Mouse (Mus musculus): Measurements from ENCODE around the gene Dcxr.
A peak's percentile ranks its signal among the peaks of the same experiment; 100 is the strongest.
"Not testable (repeated sequence)": the region's sequence is repeated elsewhere in the genome, so short reads cannot be mapped to it uniquely, and the experiment has no call there.

Gene Dcxr

DNA sequence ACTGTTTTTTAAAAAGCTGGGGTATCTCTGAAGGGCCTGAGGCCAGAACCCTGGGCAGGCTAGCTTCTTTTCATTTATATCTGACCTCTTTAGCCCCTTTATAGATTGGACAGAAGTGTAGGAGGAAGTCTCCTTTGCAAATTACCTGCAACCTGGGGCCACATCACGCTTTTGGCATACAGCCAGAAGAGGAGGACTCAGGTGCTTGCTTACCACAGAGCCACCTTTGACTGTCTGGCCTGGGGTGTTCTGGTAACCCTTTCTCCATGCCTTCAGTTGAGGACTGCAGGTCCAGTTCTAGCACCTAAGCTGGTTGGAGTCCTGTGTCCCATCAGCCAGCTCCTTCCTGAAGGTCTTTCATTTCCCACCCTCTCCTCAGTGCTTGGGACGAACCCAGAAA is 17.5 kb downstream of the Dcxr start:
- DNase-seq (ENCODE audit: low spot score in 2 of 2), result no peak

GRCm38 (mm10) chr11:120707969-120708368 is 19.1 kb downstream of the Dcxr start:
- no peak for DNase-seq (ENCODE audit: low spot score in 2 of 2)

DNA sequence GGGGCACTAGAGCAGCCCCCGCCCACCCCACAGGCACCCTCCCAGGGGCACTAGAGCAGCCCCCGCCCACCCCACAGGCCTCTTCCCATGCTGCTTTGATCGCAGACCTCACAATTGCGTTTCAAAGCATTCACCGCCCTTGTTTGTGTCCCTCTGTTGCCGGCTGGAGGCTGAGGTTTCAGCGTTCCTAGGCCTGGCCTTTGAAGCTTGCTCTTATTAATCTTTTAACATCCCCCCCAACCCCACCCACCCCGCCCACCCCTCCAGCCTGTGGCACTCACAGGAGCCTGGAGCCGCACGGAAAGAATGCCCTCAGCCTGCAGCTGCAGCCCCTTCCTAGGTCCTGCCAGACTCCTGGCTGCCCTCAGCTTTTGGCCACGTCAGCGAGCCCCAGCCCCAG is 19.9 kb downstream of the Dcxr start:
- no peak for DNase-seq (ENCODE audit: low spot score in 2 of 2)

- DNase-seq (ENCODE audit: low spot score in 2 of 2), result no peak
These were observed 21.0 kb downstream of the Dcxr start for GRCm38 (mm10) chr11:120706120-120706519.

DNA sequence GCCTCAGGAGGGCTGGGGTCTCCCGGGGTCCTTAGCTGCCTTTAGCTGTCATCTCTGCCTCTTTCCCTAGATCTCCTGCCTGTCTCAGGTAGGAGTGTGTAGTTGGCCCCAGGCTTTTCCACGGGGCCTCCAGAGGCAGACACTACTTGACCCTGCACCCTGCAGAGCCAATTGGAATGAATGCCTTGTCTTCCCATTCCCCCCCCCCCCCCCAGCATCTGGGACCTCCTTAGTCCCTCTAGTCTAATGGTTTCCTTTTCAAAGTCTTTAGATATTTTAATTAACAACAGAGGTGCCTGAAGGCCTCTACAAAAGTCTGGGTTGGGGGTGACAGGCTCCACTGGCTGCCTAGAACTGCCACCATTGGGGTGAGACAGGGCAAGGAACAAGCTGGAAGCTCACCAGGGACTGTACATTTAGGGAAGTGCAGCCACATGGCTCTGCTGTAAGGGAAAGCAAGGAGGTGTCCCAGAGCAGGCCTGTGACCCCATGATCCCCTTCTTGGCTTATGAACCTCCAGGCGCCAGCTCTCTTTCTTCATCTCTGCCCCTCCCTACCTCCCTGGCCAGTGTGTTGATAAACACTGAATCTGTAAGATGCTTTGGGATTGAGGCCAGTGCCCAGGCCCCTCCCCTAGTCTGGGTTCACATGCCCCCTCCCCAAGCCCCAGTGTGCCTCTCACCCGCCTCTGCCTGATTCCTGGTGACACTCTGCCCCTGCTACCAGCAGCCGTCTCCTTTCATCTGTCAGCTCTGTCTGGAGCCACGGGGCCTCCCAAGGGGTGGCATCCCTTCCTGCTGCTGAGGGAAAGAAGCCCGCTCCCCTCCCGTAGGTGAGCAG is 22.4 kb downstream of the Dcxr start:
- no peak for DNase-seq (ENCODE audit: low spot score in 2 of 2)

GRCm38 (mm10) chr11:120703696-120704454 is 23.2 kb downstream of the Dcxr start:
- no peak for DNase-seq (ENCODE audit: low spot score in 2 of 2)

DNA sequence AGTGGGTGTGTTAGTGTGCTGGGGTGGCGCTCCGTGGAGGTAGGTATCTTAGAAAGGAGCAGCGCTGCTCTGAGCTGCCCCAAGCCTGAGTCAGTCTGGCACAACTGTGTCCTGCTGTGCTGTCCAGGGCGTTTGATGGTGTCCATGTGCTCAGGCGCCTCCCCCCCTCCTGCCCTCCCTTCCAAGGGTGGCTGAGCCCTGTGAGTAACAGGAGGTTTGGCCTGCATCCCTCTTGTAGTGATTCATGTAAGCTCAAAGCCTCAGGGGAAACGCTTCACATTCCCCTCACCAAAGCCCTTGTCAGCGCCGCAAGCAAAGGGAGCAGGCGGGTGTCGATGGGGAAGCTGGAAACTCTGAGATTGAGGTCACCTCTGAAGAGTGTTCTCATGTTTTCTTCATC is 29.3 kb downstream of the Dcxr start:
- DNase-seq (ENCODE audit: low spot score in 2 of 2), result no peak

GRCm38 (mm10) chr11:120696568-120696967 is 30.5 kb downstream of the Dcxr start:
- no peak for DNase-seq (ENCODE audit: low spot score in 2 of 2)

DNA sequence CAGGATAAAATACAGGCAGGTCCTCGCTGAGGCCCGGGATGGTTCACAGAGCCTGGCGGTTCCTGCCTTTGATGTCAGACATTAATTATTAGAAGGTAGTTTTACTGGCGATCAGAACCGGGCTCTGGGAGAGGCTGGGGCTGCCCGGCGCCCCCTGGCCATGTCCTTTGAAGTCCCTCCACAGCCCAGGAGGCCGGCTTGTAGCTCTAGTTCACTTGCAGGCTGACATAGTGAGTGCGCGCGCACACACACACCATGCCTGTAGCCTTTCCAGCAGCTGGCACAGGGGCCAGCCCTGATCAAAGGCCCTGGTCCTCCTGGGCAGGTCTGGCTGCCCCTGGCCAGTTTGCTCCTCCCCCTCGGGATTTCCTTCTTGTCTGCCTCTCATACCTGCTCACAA is 31.4 kb downstream of the Dcxr start:
- DNase-seq (ENCODE audit: low spot score in 2 of 2), result no peak

GRCm38 (mm10) chr11:120695184-120695583 is 31.9 kb downstream of the Dcxr start:
- DNase-seq (ENCODE audit: low spot score in 2 of 2), result no peak

DNA sequence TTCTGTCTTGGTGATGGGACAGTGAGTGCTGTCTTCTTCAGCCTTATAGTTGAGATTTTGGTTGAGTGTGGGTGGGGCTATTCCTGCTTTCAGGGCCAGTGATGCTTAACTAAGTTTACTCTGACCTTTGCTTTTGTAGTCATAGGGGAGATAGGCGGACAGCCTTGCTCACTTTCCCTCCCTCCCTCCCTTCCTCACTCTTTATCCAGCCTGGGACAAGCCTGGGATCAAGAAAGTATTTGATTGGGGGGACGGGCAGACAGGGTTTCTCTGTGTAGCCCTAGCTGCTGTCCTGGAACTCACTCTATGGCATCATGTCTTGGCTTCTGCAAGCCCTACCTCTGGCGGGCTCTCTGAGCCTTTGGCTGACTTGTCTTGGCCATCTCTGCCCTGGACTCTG is 33.6 kb downstream of the Dcxr start:
- DNase-seq (ENCODE audit: low spot score in 2 of 2), result no peak

GRCm38 (mm10) chr11:120692471-120693011 is 34.5 kb downstream of the Dcxr start:
- DNase-seq (ENCODE audit: low spot score in 2 of 2), result peak; percentile 64 to 66

DNA sequence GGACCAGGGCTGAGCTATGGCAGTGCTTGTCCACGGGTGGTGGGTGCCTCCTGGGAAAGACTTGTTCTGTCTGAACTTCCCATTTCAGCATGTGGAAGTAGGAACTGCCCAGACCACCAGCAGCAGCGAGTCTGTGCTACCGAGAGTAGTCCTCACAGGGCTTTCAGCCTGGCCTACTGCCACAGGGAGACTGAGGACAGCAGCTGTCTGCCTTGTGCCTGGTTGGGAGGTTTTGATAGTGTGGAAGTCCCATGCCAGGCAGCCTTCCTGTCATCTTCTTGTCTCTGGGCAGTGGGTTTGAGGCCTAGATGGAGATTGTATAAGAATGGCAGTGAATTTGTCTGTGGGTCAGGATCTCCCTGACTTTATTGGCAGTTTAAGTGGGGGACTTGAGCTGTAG is 37.7 kb downstream of the Dcxr start:
- DNase-seq (ENCODE audit: low spot score in 2 of 2), result no peak

DNA sequence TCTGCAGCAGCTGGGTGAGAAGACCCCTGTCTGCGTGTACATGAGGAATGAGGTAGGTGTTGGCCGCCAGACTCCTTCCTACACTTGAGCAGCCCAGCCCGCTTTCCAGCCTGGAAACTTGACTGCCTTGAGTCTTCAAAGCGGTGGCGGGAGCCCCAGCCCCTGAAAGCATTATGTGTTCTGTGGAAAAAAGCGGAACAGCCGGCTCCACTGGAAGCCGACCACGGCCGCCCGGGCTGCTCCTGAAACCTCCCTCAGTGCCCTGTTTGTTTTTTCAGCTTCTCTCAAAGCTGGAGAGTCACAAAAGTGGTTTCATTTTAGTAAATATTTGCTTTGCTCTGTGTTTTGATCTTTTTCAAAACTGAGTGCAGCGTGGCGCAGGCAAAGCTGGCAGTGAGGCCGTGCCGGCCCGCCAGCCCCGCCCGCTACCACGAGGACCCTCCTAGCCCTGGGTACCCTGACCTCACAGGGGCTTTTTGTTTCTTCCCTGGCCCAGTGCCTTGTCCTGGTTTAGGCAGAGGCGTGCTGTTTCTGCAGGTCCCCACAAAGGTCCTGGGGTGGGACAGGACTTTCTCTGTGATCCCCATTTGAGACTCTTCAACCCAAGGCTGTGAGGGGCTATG is 40.3 kb downstream of the Dcxr start:
- no peak for DNase-seq (ENCODE audit: low spot score in 2 of 2)

DNA sequence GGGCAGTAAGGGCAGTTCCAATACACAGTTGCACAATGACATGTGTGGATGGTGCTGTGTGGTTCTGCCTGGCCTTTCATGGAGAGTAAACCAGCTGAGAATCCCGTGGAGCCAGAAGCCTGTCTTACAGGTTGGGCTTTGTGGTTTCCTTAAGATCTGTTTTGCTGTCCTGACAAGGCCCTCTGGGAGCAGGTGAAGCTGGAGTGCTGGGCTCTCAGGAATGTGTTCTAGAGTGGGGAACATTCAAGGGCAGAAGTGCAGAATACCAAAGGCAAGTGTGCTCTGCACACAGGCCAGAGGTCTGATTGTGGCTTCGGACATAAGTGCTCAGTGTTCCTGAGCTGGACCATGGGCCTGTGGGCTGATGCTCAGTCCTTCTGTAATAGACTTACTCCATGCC is 42.4 kb downstream of the Dcxr start:
- no peak for DNase-seq (ENCODE audit: low spot score in 2 of 2)

- DNase-seq (ENCODE audit: low spot score in 2 of 2), result no peak
These were observed 43.0 kb downstream of the Dcxr start for GRCm38 (mm10) chr11:120684086-120684485.

DNA sequence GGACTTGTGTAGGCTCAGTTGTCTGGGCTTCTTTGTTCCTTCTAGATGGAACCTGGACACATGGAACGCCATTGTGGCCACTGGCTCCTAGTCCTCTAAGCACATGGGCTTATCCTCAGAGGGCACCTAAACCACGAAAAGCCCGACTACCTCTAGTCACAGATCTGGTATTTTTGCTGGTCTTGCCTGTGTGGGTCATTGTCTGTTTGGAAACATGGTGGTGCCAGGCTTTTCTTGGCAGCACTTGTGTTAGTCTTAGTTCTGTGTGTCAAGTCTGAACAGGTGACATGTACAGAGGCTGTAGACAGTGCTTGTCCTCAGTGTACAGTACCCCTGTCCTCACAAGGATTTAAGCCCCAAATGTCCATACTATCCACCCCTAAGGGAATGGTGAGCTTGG is 43.5 kb downstream of the Dcxr start:
- DNase-seq (ENCODE audit: low spot score in 2 of 2), result no peak

GRCm38 (mm10) chr11:120682683-120683082 is 44.4 kb downstream of the Dcxr start:
- DNase-seq (ENCODE audit: low spot score in 2 of 2), result no peak

- DNase-seq (ENCODE audit: low spot score in 2 of 2), result no peak
These were observed 47.2 kb downstream of the Dcxr start for GRCm38 (mm10) chr11:120679909-120680308.

DNA sequence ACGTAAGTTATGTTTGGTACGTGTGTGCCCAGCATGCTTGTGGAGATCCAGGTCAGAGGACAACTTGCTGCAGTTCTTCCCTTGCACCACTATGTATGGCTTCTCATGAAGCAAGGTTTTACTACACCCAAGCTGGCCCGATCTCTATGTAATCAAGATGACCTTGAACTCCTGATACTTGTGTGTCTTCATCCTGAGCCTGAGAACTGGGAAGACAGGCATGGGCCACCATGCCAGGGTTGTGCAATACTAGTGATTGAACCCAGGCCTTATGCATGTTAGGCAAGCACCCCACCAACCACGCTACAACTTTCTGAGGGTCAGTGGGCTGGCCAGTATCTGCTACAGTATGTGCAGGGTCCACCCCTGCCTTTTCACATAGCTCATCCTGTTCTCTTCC is 50.1 kb downstream of the Dcxr start:
- DNase-seq (ENCODE audit: low spot score in 2 of 2), result no peak

DNA sequence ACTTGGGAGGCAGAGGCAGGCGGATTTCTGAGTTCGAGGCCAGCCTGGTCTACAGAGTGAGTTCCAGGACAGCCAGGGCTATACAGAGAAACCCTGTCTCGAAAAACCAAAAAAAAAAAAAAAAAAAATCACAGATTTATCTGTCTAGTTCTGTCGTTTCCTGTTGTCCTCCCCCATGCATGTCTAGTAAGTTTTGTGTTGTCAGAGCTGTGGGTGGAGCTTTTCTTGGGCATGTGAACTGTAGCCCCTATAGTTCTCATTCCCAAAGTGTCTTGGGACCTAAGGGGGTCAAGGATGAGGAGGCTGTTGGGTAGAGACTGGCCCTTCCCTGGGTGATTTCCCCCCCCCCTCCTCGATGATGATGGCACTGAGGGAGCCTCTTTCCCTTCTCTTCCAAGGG is 51.2 kb downstream of the Dcxr start:
- DNase-seq (ENCODE audit: low spot score in 2 of 2), result not testable (repeated sequence)

Data from right cerebral cortex, postnatal 10 days (tissue).